Mouse (Mus musculus): ENCODE data around the gene Mrpl54. TPM values are rescaled to one million over a fixed set of nuclear protein-coding genes. Genes with fewer than 3 reads are reported as not detected.

Mrpl54 gene
- polyA plus RNA-seq, 1 experiment from 2014 or later = 97.3 TPM

DNA sequence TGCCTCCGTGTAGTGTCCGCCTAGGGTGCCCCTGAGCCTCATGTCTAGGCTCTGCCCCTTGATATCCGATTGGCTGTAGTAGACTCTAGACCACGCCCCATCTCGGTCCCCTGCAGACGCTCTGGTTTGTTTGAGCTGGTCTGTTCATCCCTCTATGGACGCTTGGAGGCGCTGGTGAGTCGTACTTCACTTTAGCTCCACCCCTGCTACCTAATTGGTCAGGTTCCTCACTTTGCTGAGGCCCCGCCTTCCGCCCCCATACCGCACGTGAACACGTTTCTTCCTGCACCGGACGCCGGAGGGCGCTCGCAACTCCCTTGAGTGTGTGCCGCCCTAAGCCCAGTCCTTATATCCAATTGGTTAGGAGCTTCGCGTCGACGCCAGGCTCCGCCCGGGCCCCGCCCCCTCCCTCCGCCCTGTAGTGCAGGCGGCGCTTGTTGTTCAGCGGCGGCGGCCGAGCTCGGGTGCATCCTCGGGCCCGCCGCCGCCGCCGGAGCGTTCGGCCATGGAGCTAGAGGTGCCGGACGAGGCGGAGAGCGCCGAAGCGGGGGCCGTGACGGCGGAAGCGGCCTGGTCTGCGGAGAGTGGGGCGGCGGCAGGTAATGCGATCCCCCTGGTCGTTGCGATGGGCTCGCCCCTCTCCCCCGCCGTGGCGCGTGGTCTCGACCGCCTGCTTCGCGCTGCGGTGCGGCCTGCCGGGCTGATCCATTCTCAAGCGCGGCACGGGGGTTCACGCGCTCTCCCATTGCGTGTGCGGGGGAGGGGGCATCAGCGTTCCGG lies 26.0 kb upstream of the Mrpl54 start, which contains the start of gene Pip5k1c:
Pip5k1c (plus strand) TSS at position 410 of the 780 bp plus-strand sequence.
- Histone ChIP-seq H3K4me3 (peak within 1 kb of the TSS; percentile 97), H3K4me1 (peaks cover 47% of the 10 kb centered on the region), H3K9ac (replicated peaks) (peak within 1 kb of the TSS; percentile 95), H3K9me3 (no peaks in the 10 kb centered on the region), H3K36me3 (no peaks in the 10 kb centered on the region), H3K4me2 (replicated peaks) (peak within 1 kb of the TSS; percentile 74), H3K27ac (replicated peaks) (peak within 1 kb of the TSS; percentile 95), H3K27me3 (no peaks in the 10 kb centered on the region; the same call in 1 of the 2 replicates)
- WGBS = under 1% methylated on average over 75 of the region's 80 CpGs
- ATAC-seq (replicated peaks) = peak; percentile 95

DNA sequence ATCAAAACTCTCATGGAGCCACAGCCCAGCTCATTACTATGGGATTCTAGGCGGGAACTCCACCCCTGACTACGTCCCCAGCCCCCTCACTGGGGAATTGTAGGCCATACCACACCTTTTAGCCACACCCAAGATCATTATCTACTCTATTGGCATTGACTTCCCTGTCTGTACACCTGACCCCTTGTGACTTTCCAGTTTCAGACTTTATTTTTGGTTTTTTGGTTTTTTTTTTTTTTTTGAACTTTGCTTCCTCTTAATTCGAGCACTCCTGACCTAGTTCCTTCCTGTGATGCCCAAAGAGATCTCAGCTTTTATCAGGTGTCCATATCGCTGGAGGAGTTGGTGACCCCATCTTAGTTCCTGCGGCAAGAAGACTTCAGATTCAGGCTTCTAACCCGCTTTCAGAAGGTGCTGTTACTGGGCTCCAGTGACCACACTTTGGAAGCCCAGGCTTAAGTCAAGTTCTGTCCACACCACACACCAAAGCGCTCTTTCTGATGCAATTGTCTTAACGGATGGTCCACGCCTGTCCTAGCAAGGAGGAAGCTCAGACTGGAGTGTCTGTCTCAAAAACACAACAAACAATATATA lies 24.9 kb upstream of the Mrpl54 start, which contains the start of gene Tjp3:
Tjp3 (minus strand) TSS at position 71 of the 594 bp plus-strand sequence.
- Histone ChIP-seq H3K27me3 (no peaks in the 10 kb centered on the region; the same call in 1 of the 2 replicates), H3K36me3 (no peaks in the 10 kb centered on the region), H3K9ac (replicated peaks) (no peak within 1 kb of the TSS), H3K9me3 (no peaks in the 10 kb centered on the region), H3K4me1 (peaks cover 45% of the 10 kb centered on the region), H3K4me3 (peak within 1 kb of the TSS; percentile 97), H3K4me2 (replicated peaks) (peak within 1 kb of the TSS; percentile 74; the same call in 1 of the 2 replicates), H3K27ac (replicated peaks) (no peak within 1 kb of the TSS)
- 77% methylated on average over 9 of the region's 9 CpGs for WGBS
- no peak for ATAC-seq (replicated peaks)

DNA sequence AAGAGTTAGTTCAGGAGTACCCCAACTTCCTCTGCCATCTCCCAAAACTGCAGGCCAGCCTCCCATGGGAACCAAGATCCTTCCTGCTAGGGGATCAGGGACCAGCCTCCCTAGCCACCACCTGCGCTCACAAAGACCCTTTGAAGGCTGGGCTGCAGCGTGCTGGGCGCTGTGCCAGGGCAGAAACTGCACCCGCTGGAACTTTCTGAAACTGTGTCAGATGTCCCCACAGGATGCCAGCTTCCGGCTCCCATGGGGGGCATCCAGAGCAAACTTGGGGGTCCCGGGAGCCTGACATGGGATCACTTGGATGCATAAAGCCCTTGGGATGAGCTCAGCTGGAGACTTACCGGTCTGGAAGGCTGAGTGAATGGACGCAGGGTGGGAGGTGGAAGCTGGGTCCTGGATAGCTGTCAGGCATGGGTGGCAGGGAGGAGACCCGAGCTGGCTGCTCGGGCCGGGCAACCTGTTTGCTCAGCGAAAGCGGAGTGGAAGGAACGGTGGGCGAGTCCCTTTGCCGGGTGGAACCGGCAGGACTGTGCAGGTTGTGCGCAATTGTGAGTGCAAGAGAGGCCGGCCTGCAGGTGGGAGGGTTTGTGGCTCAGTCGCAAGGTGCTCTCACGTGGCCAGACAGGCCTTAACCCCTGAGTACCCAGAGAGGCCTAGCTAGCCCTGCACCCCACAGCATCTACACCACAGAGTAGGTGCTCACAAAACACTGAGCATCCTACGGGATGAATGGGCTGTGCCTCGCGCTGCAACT lies 24.1 kb upstream of the Mrpl54 start:
- H3K4me2 ChIP-seq (replicated peaks) = no peak overlapping the region
- no peaks in the 10 kb centered on the region; the same call in 1 of the 2 replicates for H3K27me3 ChIP-seq
- no peak for ATAC-seq (replicated peaks)
- H3K4me1 ChIP-seq = peaks cover 41% of the 10 kb centered on the region
- WGBS = 11% methylated on average over 24 of the region's 24 CpGs
- no peaks in the 10 kb centered on the region for H3K9me3 ChIP-seq
- H3K36me3 ChIP-seq = no peaks in the 10 kb centered on the region
- H3K9ac ChIP-seq (replicated peaks) = no peak overlapping the region
- H3K4me3 ChIP-seq = no peak overlapping the region
- no peak overlapping the region for H3K27ac ChIP-seq (replicated peaks)

DNA sequence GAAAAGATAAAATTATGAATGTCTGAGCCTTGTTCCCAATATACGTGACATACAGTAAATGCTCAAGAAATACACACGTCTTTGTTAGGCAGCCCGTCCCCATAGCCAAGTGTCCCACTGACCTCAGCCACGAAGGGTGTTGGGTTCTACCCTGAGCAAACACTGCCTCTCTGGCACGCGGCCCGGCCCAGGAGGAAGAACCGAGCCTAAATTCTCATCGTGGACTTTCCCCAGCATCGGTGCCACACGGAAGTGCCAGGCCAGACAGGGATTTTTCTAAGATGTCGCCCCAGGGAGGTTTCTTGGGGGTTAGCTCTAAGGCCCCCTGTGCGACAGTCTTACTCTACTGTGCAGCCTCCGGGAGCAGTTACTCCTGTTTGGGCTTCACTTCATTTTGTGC lies 23.1 kb upstream of the Mrpl54 start:
- H3K9me3 ChIP-seq = no peaks in the 10 kb centered on the region
- H3K27me3 ChIP-seq = peaks cover 5% of the 10 kb centered on the region
- H3K4me2 ChIP-seq (replicated peaks) = no peak overlapping the region
- H3K27ac ChIP-seq (replicated peaks) = no peak overlapping the region
- H3K9ac ChIP-seq (replicated peaks) = no peak overlapping the region
- ATAC-seq (replicated peaks) = no peak
- H3K4me1 ChIP-seq = peaks cover 38% of the 10 kb centered on the region
- 68% methylated on average over 14 of the region's 14 CpGs for WGBS
- H3K36me3 ChIP-seq = no peaks in the 10 kb centered on the region
- H3K4me3 ChIP-seq = no peak overlapping the region

DNA sequence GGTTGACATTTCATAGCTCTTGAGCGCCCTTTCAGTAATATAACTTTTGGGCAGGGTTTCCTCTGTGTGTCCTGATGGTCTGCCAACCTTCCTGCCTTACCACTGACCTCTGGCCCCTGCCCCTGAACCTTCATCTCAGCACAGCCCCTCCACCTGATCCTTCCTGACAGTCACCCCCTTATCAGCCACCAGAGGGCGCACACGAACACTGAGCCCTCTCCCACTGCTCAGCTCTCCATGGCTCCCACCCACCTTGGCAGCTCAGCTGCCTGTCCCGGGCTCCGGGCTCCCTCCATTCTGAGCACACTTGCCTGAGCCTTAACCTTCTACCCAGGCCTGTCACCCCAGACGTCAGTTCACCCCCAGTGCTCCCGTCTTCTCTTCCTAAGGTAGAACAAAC lies 22.5 kb upstream of the Mrpl54 start:
- Histone ChIP-seq H3K9me3 (no peaks in the 10 kb centered on the region), H3K4me3 (no peak overlapping the region), H3K36me3 (no peaks in the 10 kb centered on the region), H3K27ac (replicated peaks) (no peak overlapping the region), H3K4me2 (replicated peaks) (no peak overlapping the region), H3K4me1 (peaks cover 34% of the 10 kb centered on the region), H3K9ac (replicated peaks) (no peak overlapping the region), H3K27me3 (peaks cover 7% of the 10 kb centered on the region)
- ATAC-seq (replicated peaks) = no peak
- 2% methylated on average over 7 of the region's 7 CpGs for WGBS

DNA sequence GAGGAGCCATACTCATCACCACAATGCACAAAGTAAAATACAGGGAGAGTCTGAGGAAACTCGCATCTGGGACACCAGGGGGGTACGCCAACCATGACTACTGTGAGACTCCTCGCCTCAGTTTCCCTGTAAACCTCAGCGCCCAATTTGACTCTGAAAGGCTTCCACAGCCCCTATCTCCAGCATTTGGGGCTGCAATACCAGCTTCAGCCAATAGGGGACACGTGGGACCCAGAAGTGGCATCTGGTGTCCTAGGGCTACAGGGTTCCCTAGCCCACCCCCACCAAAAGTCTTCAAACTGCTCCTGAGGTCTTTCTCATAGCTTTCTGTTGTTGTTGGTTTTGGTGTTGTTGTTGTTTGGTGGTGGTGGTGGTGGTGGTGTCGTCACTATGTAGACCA lies 21.9 kb upstream of the Mrpl54 start:
- H3K4me2 ChIP-seq (replicated peaks) = no peak overlapping the region
- no peak overlapping the region for H3K4me3 ChIP-seq
- H3K4me1 ChIP-seq = peaks cover 27% of the 10 kb centered on the region
- peaks cover 7% of the 10 kb centered on the region for H3K27me3 ChIP-seq
- WGBS = 31% methylated on average over 6 of the region's 6 CpGs
- H3K27ac ChIP-seq (replicated peaks) = no peak overlapping the region
- ATAC-seq (replicated peaks) = no peak
- no peaks in the 10 kb centered on the region for H3K36me3 ChIP-seq
- no peak overlapping the region for H3K9ac ChIP-seq (replicated peaks)
- H3K9me3 ChIP-seq = no peaks in the 10 kb centered on the region

DNA sequence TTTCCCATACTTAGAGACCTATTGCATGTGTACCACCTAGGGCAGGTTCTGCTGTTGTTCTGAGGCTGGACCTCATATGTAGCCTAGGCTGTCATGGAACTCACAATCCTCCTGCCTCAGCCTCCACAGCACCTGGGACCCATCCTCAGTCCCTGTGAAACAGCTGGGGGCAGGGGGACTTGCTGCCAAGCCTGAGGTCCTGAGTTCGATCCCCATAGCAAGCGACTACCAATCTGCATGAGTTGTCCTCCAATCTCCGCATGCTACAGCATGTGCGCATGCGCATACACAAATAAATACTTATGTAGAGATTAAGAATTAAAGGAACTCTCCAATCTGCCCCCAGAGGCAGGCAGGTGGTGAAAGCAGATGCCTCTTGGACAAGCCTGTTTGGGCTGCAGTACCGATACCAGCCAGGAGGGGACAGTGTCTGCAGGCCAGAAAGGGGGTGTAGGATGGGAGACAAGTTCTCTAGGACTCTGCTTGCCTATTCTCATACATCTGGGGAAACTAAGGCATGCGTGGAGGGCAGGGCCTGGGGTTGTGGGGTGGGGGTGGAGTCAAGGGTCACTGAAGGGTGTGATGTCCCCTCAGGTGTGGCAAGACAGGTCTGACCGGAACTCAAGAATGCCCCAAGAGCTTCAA lies 20.9 kb upstream of the Mrpl54 start:
- H3K27me3 ChIP-seq = peaks cover 7% of the 10 kb centered on the region
- no peaks in the 10 kb centered on the region for H3K36me3 ChIP-seq
- 61% methylated on average over 8 of the region's 8 CpGs for WGBS
- no peak overlapping the region for H3K27ac ChIP-seq (replicated peaks)
- no peak for ATAC-seq (replicated peaks)
- H3K9me3 ChIP-seq = no peaks in the 10 kb centered on the region
- no peak overlapping the region for H3K4me2 ChIP-seq (replicated peaks)
- H3K9ac ChIP-seq (replicated peaks) = no peak overlapping the region
- no peak overlapping the region for H3K4me3 ChIP-seq
- peaks cover 27% of the 10 kb centered on the region for H3K4me1 ChIP-seq

DNA sequence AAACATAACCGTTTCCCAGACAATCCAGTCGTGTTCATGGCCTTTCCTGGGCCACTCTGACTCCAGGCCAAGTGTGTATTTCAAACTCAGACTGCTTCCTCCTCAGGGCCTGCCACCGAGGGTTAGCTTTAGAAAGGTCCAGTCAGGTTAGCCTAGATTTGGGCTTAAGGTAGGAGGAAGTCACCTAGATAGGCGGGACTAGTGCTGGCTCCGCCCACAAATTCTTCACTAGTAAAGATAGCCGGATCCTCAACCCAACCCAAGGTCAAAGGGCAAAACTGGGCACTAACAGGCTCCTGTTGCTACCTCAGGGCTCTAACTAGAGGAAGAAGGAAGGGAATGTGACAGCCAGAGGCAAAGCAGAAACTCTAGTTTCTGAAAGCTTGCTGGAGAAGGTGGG lies 19.9 kb upstream of the Mrpl54 start:
- Histone ChIP-seq H3K4me2 (replicated peaks) (no peak overlapping the region), H3K4me1 (peaks cover 27% of the 10 kb centered on the region), H3K9ac (replicated peaks) (no peak overlapping the region), H3K4me3 (no peak overlapping the region), H3K27me3 (peaks cover 7% of the 10 kb centered on the region), H3K36me3 (no peaks in the 10 kb centered on the region), H3K27ac (replicated peaks) (no peak overlapping the region), H3K9me3 (no peaks in the 10 kb centered on the region)
- 50% methylated on average over 6 of the region's 6 CpGs for WGBS
- no peak for ATAC-seq (replicated peaks)

DNA sequence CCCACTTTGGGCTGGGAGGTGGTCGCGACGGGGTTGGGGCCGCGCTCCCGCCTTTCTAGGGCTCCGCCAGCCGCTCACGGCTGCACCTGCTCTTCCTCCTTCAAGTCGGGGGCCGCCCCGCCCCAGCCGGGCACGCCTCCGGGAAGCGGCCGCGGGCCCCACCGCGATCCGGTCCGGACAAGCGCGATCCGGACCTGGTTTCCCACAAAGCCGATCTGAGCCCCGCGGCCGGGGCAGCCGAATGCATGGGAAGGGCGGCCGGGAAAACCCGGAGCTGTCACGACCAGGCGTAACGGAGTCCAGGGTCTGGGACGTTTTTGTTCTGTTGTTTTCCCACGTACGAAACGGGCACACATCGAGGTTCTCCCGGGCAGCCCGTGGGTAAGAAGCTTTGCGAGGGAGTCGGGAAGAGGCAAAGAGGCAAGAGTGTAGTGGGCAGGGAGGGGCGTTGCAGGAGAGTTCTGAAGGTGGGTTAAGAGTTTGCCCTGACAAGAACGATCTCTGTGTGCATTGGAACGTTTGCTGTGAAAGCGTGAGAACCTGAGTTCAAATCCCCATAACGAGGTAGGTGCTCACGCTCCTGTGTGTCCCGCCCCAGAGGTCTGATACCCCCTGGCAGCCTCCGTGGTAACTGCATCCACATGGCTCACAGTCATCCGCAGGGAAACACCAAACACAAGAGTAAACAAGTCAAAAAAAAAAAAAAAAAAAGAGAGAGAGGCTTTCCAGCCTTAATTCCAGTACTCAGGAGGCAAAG lies 19.1 kb upstream of the Mrpl54 start:
- Histone ChIP-seq H3K9ac (replicated peaks) (peak overlapping the region; percentile 58), H3K27ac (replicated peaks) (no peak overlapping the region), H3K36me3 (no peaks in the 10 kb centered on the region), H3K27me3 (peaks cover 7% of the 10 kb centered on the region), H3K9me3 (no peaks in the 10 kb centered on the region), H3K4me1 (peaks cover 21% of the 10 kb centered on the region), H3K4me3 (peak overlapping the region; percentile 54), H3K4me2 (replicated peaks) (peak overlapping the region; percentile 86)
- 2% methylated on average over 54 of the region's 54 CpGs for WGBS
- ATAC-seq (replicated peaks) = peak; percentile 74

DNA sequence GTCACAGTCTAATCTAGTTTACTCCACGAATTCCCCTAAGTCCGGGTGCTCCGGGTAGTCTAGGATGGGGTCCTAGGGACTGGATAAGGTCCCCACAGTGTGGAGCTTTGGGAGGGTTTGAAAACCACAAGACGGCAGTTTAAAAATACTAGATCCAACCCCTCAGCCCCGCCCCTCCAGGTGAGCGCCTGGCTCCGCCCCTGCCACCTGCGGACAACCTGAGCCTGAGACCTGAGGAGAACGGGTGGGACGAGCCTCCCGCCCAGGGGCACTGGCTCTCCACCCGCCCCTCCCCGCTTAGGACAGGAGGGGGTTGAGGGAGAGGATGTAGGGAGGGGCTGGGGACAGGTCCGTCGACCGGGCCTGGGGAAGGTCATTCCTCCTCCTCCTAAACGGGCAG lies 18.0 kb upstream of the Mrpl54 start:
- H3K9ac ChIP-seq (replicated peaks) = no peak overlapping the region
- no peak for ATAC-seq (replicated peaks)
- peak overlapping the region; percentile 54; the same call in 1 of the 2 replicates for H3K4me3 ChIP-seq
- no peaks in the 10 kb centered on the region for H3K9me3 ChIP-seq
- no peaks in the 10 kb centered on the region for H3K36me3 ChIP-seq
- peaks cover 15% of the 10 kb centered on the region for H3K4me1 ChIP-seq
- H3K4me2 ChIP-seq (replicated peaks) = peak overlapping the region; percentile 86
- H3K27ac ChIP-seq (replicated peaks) = no peak overlapping the region
- WGBS = 15% methylated on average over 17 of the region's 17 CpGs
- H3K27me3 ChIP-seq = peaks cover 7% of the 10 kb centered on the region; the same call in 1 of the 2 replicates

DNA sequence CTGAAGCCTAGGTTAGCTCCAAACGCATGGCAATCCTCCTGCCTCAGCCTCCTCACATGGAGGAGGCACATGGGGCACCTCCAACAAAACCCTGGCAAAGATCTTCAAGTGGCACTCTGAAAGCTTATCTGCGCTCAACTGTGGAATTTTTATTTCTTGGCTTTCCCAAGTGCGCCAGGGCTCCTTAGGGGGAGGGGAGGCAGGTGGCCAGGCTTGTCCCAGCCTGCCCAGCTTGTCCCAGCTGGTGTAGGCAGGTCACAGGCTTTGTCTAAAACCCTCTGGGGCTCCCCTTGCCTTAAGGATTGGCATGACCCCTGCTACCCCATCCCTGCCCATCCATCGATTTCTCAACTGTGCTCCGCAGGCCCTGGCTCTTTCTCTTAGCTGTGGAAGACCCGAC lies 17.5 kb upstream of the Mrpl54 start:
- H3K27me3 ChIP-seq = peaks cover 7% of the 10 kb centered on the region; the same call in 1 of the 2 replicates

More for the DNA sequence above, 17.5 kb upstream of the Mrpl54 start:
- Histone ChIP-seq H3K4me2 (replicated peaks) (no peak overlapping the region), H3K27ac (replicated peaks) (no peak overlapping the region), H3K4me3 (no peak overlapping the region), H3K9ac (replicated peaks) (no peak overlapping the region), H3K4me1 (peaks cover 12% of the 10 kb centered on the region; the same call in 1 of the 2 replicates), H3K36me3 (no peaks in the 10 kb centered on the region), H3K9me3 (no peaks in the 10 kb centered on the region)
- ATAC-seq (replicated peaks) = no peak
- 63% methylated on average over 6 of the region's 6 CpGs for WGBS
